Mouse (Mus musculus): ENCODE measurements around the gene Parp8. TPM values are rescaled to one million over a fixed set of nuclear protein-coding genes. Genes with fewer than 3 reads are reported as not detected.

Gene Parp8
- total and polyA plus RNA-seq, 3 experiments, result 0.38 TPM; not detected in 2

GRCm38 (mm10) chr13:116967459-116967858 is 57.9 kb downstream of the Parp8 start:
- Histone ChIP-seq H3K4me3 (ENCODE audit: low read depth, low read length) (no peak overlapping the region), H3K9me3 (replicated peaks) (peaks cover 25% of the 10 kb centered on the region), H3K4me1 (ENCODE audit: insufficient read depth, low read depth, low read length) (no peaks in the 10 kb centered on the region), H3K27me3 (ENCODE audit: insufficient read depth, low read length) (no peaks in the 10 kb centered on the region), H3K36me3 (replicated peaks) (no peaks in the 10 kb centered on the region)
- TF ChIP-seq TAL1 (conservative IDR thresholded peaks at IDR 0.05; ENCODE audit: low read depth, low read length), result no peak
- TF ChIP-seq GATA1 (IDR thresholded peaks at IDR 0.05; ENCODE audit: borderline replicate concordance, low read length), result no peak
- no peak for TF ChIP-seq GATA2 (IDR thresholded peaks at IDR 0.05; ENCODE audit: borderline replicate concordance, low read depth, low read length)
- no peak for TF ChIP-seq POLR2AphosphoS5 (IDR thresholded peaks at IDR 0.05; ENCODE audit: insufficient replicate concordance, low read depth, low read length)
- no peak for TF ChIP-seq CTCF (IDR thresholded peaks at IDR 0.05; ENCODE audit: low read depth, low read length)
- DNase-seq (ENCODE audit: low spot score), result no peak
- no peak for ATAC-seq (ENCODE audit: extremely low read depth, insufficient number of reproducible peaks, low FRiP score, poor library complexity, severe bottlenecking)

- DNase-seq (ENCODE audit: low spot score) (no peak), ATAC-seq (ENCODE audit: extremely low read depth, insufficient number of reproducible peaks, low FRiP score, poor library complexity, severe bottlenecking) (no peak)
- H3K4me3 ChIP-seq (ENCODE audit: low read depth, low read length), result no peak overlapping the region
- H3K4me1 ChIP-seq (ENCODE audit: insufficient read depth, low read depth, low read length), result no peaks in the 10 kb centered on the region
- H3K9me3 ChIP-seq (replicated peaks), result peaks cover 33% of the 10 kb centered on the region
- no peaks in the 10 kb centered on the region for H3K36me3 ChIP-seq (replicated peaks)
- no peaks in the 10 kb centered on the region for H3K27me3 ChIP-seq (ENCODE audit: insufficient read depth, low read length)
- TF ChIP-seq CTCF (IDR thresholded peaks at IDR 0.05; ENCODE audit: low read depth, low read length) (no peak), POLR2AphosphoS5 (IDR thresholded peaks at IDR 0.05; ENCODE audit: insufficient replicate concordance, low read depth, low read length) (no peak), GATA1 (IDR thresholded peaks at IDR 0.05; ENCODE audit: borderline replicate concordance, low read length) (no peak), GATA2 (IDR thresholded peaks at IDR 0.05; ENCODE audit: borderline replicate concordance, low read depth, low read length) (no peak), TAL1 (conservative IDR thresholded peaks at IDR 0.05; ENCODE audit: low read depth, low read length) (no peak)
Observed at GRCm38 (mm10) chr13:116962480-116963462, 62.6 kb downstream of the Parp8 start.

GRCm38 (mm10) chr13:116958776-116959589 is 66.4 kb downstream of the Parp8 start:
- H3K9me3 ChIP-seq (replicated peaks), result peaks cover 25% of the 10 kb centered on the region
- H3K36me3 ChIP-seq (replicated peaks), result no peaks in the 10 kb centered on the region
- ATAC-seq (ENCODE audit: extremely low read depth, insufficient number of reproducible peaks, low FRiP score, poor library complexity, severe bottlenecking) (no peak), DNase-seq (ENCODE audit: low spot score) (no peak)
- no peaks in the 10 kb centered on the region for H3K4me1 ChIP-seq (ENCODE audit: insufficient read depth, low read depth, low read length)
- H3K4me3 ChIP-seq (ENCODE audit: low read depth, low read length), result no peak overlapping the region
- TF ChIP-seq TAL1 (conservative IDR thresholded peaks at IDR 0.05; ENCODE audit: low read depth, low read length) (no peak), CTCF (IDR thresholded peaks at IDR 0.05; ENCODE audit: low read depth, low read length) (no peak), GATA2 (IDR thresholded peaks at IDR 0.05; ENCODE audit: borderline replicate concordance, low read depth, low read length) (no peak), GATA1 (IDR thresholded peaks at IDR 0.05; ENCODE audit: borderline replicate concordance, low read length) (no peak), POLR2AphosphoS5 (IDR thresholded peaks at IDR 0.05; ENCODE audit: insufficient replicate concordance, low read depth, low read length) (no peak)
- H3K27me3 ChIP-seq (ENCODE audit: insufficient read depth, low read length), result no peaks in the 10 kb centered on the region

DNA sequence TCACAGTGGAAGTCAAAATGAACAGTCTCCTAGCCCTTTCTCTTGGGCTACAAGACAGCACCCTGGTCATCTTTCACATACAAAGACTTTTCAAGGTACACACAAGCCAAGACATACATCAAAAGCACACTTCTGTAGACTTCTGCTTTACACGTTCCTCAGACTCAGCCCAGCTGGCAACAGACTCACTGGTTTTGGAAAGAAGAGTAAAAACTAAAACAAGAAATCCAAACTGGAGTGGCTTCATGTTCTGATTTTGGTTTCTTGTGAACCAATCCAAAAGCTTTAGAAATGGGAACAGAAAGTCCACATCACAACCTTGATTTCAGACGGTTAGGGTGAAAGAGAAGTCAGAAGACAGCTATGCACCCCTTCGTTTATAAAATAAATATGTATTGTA is 67.8 kb downstream of the Parp8 start:
- Histone ChIP-seq H3K36me3 (replicated peaks) (no peaks in the 10 kb centered on the region), H3K4me3 (ENCODE audit: low read depth, low read length) (no peak overlapping the region), H3K27me3 (ENCODE audit: insufficient read depth, low read length) (no peaks in the 10 kb centered on the region), H3K4me1 (ENCODE audit: insufficient read depth, low read depth, low read length) (no peaks in the 10 kb centered on the region), H3K9me3 (replicated peaks) (peaks cover 24% of the 10 kb centered on the region)
- DNase-seq (ENCODE audit: low spot score) (no peak), ATAC-seq (ENCODE audit: extremely low read depth, insufficient number of reproducible peaks, low FRiP score, poor library complexity, severe bottlenecking) (no peak)
- TF ChIP-seq GATA1 (IDR thresholded peaks at IDR 0.05; ENCODE audit: borderline replicate concordance, low read length) (no peak), TAL1 (conservative IDR thresholded peaks at IDR 0.05; ENCODE audit: low read depth, low read length) (no peak)

DNA sequence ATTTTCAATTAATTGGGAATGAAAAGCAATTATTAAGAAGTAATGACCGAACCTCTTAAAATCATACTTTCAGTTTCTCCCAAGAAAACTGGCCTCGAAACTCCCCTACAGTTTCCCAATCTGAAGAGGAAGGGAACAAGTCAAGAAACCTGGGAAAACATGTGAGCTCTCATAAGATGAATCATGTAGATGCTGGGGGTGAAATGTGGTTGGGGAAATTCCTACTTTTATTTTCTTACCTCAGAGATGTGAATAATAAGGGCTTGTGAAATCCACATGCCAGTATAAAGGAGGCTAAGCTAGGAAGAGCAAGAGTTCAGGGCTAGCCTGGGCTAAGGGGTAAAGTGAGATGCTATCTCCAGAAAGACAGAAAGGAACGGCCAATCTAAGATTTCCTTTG is 74.0 kb downstream of the Parp8 start:
- no peak for DNase-seq (ENCODE audit: low spot score)
- no peaks in the 10 kb centered on the region for H3K4me1 ChIP-seq (ENCODE audit: insufficient read depth, low read depth, low read length)
- no peaks in the 10 kb centered on the region for H3K36me3 ChIP-seq (replicated peaks)
- ATAC-seq (ENCODE audit: extremely low read depth, insufficient number of reproducible peaks, low FRiP score, poor library complexity, severe bottlenecking), result no peak
- H3K27me3 ChIP-seq (ENCODE audit: insufficient read depth, low read length), result no peaks in the 10 kb centered on the region
- no peak overlapping the region for H3K4me3 ChIP-seq (ENCODE audit: low read depth, low read length)
- no peak for TF ChIP-seq GATA2 (IDR thresholded peaks at IDR 0.05; ENCODE audit: borderline replicate concordance, low read depth, low read length)
- no peak for TF ChIP-seq CTCF (IDR thresholded peaks at IDR 0.05; ENCODE audit: low read depth, low read length)
- no peak for TF ChIP-seq TAL1 (conservative IDR thresholded peaks at IDR 0.05; ENCODE audit: low read depth, low read length)
- TF ChIP-seq GATA1 (IDR thresholded peaks at IDR 0.05; ENCODE audit: borderline replicate concordance, low read length), result no peak
- TF ChIP-seq POLR2AphosphoS5 (IDR thresholded peaks at IDR 0.05; ENCODE audit: insufficient replicate concordance, low read depth, low read length), result no peak
- peaks cover 10% of the 10 kb centered on the region for H3K9me3 ChIP-seq (replicated peaks)

DNA sequence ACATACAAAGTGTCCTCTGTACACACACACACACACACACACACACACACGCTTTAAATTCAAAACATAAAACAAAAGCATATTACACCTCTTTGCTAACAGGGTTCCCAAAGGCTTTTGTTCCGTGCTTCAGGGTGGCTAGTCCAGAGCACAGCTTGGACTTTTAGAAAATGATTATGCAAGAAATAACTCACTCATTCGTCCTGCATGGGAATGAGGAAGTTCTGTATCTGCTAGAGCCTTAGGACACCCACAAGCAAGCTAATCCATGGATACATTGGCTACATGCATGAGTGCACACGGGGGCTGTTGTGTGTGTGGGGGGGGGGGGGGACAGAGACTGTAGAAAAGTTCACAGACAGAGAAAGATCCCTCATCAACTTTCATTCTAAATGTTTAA is 75.8 kb downstream of the Parp8 start:
- H3K36me3 ChIP-seq (replicated peaks), result no peaks in the 10 kb centered on the region
- no peaks in the 10 kb centered on the region for H3K4me1 ChIP-seq (ENCODE audit: insufficient read depth, low read depth, low read length)
- peaks cover 14% of the 10 kb centered on the region for H3K9me3 ChIP-seq (replicated peaks)
- no peak overlapping the region for H3K4me3 ChIP-seq (ENCODE audit: low read depth, low read length)
- TF ChIP-seq GATA2 (IDR thresholded peaks at IDR 0.05; ENCODE audit: borderline replicate concordance, low read depth, low read length), result no peak
- no peak for TF ChIP-seq POLR2AphosphoS5 (IDR thresholded peaks at IDR 0.05; ENCODE audit: insufficient replicate concordance, low read depth, low read length)
- no peak for TF ChIP-seq TAL1 (conservative IDR thresholded peaks at IDR 0.05; ENCODE audit: low read depth, low read length)
- no peak for TF ChIP-seq GATA1 (IDR thresholded peaks at IDR 0.05; ENCODE audit: borderline replicate concordance, low read length)
- no peak for TF ChIP-seq CTCF (IDR thresholded peaks at IDR 0.05; ENCODE audit: low read depth, low read length)
- no peak for DNase-seq (ENCODE audit: low spot score)
- no peak for ATAC-seq (ENCODE audit: extremely low read depth, insufficient number of reproducible peaks, low FRiP score, poor library complexity, severe bottlenecking)
- no peaks in the 10 kb centered on the region for H3K27me3 ChIP-seq (ENCODE audit: insufficient read depth, low read length)
